Mouse (Mus musculus): ENCODE data around the gene Rara.

Gene Rara

GRCm38 (mm10) chr11:98952111-98952510 lies 24.5 kb downstream of the Rara start:
- DNase-seq (ENCODE audit: low spot score in 2 of 2) = no peak

GRCm38 (mm10) chr11:98952736-98953135 lies 25.1 kb downstream of the Rara start:
- no peak for DNase-seq (ENCODE audit: low spot score in 2 of 2)

- no peak for DNase-seq (ENCODE audit: low spot score in 2 of 2)
These were observed 25.7 kb downstream of the Rara start for GRCm38 (mm10) chr11:98953361-98953760.

GRCm38 (mm10) chr11:98953835-98954320 lies 26.3 kb downstream of the Rara start:
- DNase-seq (ENCODE audit: low spot score in 2 of 2) = no peak

- DNase-seq (ENCODE audit: low spot score in 2 of 2) = peak; percentile 62 to 68
These were observed 26.8 kb downstream of the Rara start for GRCm38 (mm10) chr11:98954373-98954772.

- no peak for DNase-seq (ENCODE audit: low spot score in 2 of 2)
These were observed 27.4 kb downstream of the Rara start for GRCm38 (mm10) chr11:98954801-98955706.

GRCm38 (mm10) chr11:98955707-98956235 lies 28.2 kb downstream of the Rara start:
- DNase-seq (ENCODE audit: low spot score in 2 of 2) = no peak

GRCm38 (mm10) chr11:98956340-98956739 lies 28.7 kb downstream of the Rara start:
- DNase-seq (ENCODE audit: low spot score in 2 of 2) = no peak

- peak; percentile 73 for DNase-seq (ENCODE audit: low spot score in 2 of 2)
These were observed 32.1 kb downstream of the Rara start for GRCm38 (mm10) chr11:98959437-98960312.

GRCm38 (mm10) chr11:98960313-98960906 lies 32.8 kb downstream of the Rara start:
- no peak for DNase-seq (ENCODE audit: low spot score in 2 of 2)

GRCm38 (mm10) chr11:98961051-98961592 lies 33.5 kb downstream of the Rara start:
- DNase-seq (ENCODE audit: low spot score in 2 of 2) = no peak

GRCm38 (mm10) chr11:98961766-98962165 lies 34.1 kb downstream of the Rara start:
- DNase-seq (ENCODE audit: low spot score in 2 of 2) = no peak

GRCm38 (mm10) chr11:98962421-98963095 lies 34.9 kb downstream of the Rara start:
- DNase-seq (ENCODE audit: low spot score in 2 of 2) = no peak

- DNase-seq (ENCODE audit: low spot score in 2 of 2) = no peak
These were observed 35.8 kb downstream of the Rara start for GRCm38 (mm10) chr11:98963191-98964021.

GRCm38 (mm10) chr11:98964201-98964615 lies 36.6 kb downstream of the Rara start:
- DNase-seq (ENCODE audit: low spot score in 2 of 2) = no peak

GRCm38 (mm10) chr11:98964616-98965415 lies 37.2 kb downstream of the Rara start:
- DNase-seq (ENCODE audit: low spot score in 2 of 2) = no peak

GRCm38 (mm10) chr11:98965416-98966077 lies 37.9 kb downstream of the Rara start:
- no peak for DNase-seq (ENCODE audit: low spot score in 2 of 2)

GRCm38 (mm10) chr11:98966499-98967141 lies 39.0 kb downstream of the Rara start:
- DNase-seq (ENCODE audit: low spot score in 2 of 2) = peak; percentile 63 to 71
